10 mouse cellular contexts compared by ENCODE assay signal in the genomic region with DNA sequence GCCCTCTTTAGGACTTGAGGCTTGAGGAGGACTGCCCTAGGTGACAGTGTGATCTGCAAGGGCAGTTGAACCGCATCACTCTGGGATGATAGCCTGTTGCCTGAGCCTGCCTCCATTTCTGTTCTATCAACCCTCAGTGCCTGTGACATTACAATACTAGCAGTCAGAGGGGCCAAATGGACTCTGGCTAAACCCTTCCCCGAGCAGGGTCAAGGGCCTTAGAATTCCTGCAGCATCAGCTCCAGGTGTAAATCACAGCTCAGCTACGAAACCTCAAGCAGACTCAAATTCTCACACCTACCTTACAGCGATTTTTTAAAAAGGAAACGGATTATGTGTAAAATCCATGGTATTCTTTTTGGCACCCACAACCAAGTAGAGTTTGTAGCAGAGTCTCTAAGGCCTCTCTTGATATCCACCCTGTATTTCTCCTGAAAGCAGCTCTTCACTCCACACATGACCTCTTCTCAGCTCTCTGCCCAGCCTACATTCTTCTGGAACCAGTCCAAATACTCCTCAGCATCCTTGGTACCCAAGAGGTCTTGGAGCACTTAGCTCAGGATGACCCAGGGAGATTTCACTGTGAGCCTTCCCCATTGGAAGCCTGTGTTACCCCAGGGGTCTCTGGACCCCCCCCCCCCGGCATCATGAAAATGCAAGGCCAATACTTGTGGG. TPM values are rescaled to one million over a fixed set of nuclear protein-coding genes. Genes with fewer than 3 reads are reported as not detected.
A peak's percentile ranks its signal among the peaks of the same experiment; 100 is the strongest.
DNase-seq lines count a peak whose midpoint lies in the region; ATAC-seq and TF ChIP-seq lines count a peak whose summit lies in the region.
"Had no signal": no experiment of that assay in that cellular context is flagged by ENCODE, and none has a peak within 500 bp of the region (broad histone marks: within the 10 kb centered on the region; RNA-seq: fewer than 3 reads in every experiment).

No protein-coding gene starts in this region.

- intact Hi-C loops in heart, postnatal 36 days (cut with DNase I) = no loop called here

- peak overlapping the region; percentile 96 for H3K4me2 ChIP-seq in embryonic facial prominence, embryonic 14.5 days (ENCODE audit: low read depth, low read length)
- H3K4me2 ChIP-seq in midbrain, embryonic 14.5 days (ENCODE audit: low read length) = peak overlapping the region; percentile 87

- peaks cover 57% of the 10 kb centered on the region for H3K27me3 ChIP-seq in heart, embryonic 10.5 days (ENCODE audit: insufficient read depth, poor library complexity, severe bottlenecking)
- peaks cover 14% of the 10 kb centered on the region for H3K27me3 ChIP-seq in embryonic facial prominence, embryonic 14.5 days (replicated peaks; ENCODE audit: control insufficient read depth, insufficient read depth, low read length)
- no peaks in the 10 kb centered on the region for H3K27me3 ChIP-seq in kidney, adult 2 months (replicated peaks; ENCODE audit: control insufficient read depth, insufficient read depth, low read length)
- peaks cover 25% of the 10 kb centered on the region for H3K27me3 ChIP-seq in midbrain, embryonic 14.5 days (ENCODE audit: control insufficient read depth, insufficient read depth, low read length)

- no peak overlapping the region for H3K9ac ChIP-seq in embryonic facial prominence, embryonic 14.5 days (ENCODE audit: low read depth, low read length)
- H3K9ac ChIP-seq in midbrain, embryonic 14.5 days (replicated peaks; ENCODE audit: low read length) = peak overlapping the region; percentile 81

- H3K9me3 ChIP-seq in heart, embryonic 10.5 days = no peaks in the 10 kb centered on the region
- H3K9me3 ChIP-seq in embryonic facial prominence, embryonic 14.5 days (ENCODE audit: control insufficient read depth, low read length) = no peaks in the 10 kb centered on the region
- no peaks in the 10 kb centered on the region for H3K9me3 ChIP-seq in midbrain, embryonic 14.5 days (ENCODE audit: control insufficient read depth, low read length)

- H3K27ac ChIP-seq in heart, embryonic 10.5 days = no peak overlapping the region
- H3K27ac ChIP-seq in embryonic facial prominence, embryonic 14.5 days (replicated peaks; ENCODE audit: low read depth, low read length) = no peak overlapping the region
- H3K27ac ChIP-seq in kidney, adult 2 months (ENCODE audit: insufficient read depth, low read depth, low read length) = peak overlapping the region; percentile 9; the same call in 1 of the 2 replicates
- H3K27ac ChIP-seq in midbrain, embryonic 14.5 days (replicated peaks; ENCODE audit: low read depth, low read length) = no peak overlapping the region
- H3K27ac ChIP-seq: macrophage had no signal

- no peak for ATAC-seq in embryonic facial prominence, embryonic 14.5 days (ENCODE audit: low read depth)
- no peak for ATAC-seq in midbrain, embryonic 14.5 days (ENCODE audit: low FRiP score, low TSS enrichment)
- no peak for ATAC-seq in CD4-positive, CD25-positive, alpha-beta regulatory T cell, adult 4 months

- no peak for TF ChIP-seq CTCF in kidney, adult 2 months (conservative IDR thresholded peaks at IDR 0.05; ENCODE audit: insufficient read depth, insufficient read length, low read depth, low read length)

- H3K4me3 ChIP-seq in heart, embryonic 10.5 days = 0 out of 2 replicates have a peak overlapping the region, but pooled peaks have one; percentile 77
- H3K4me3 ChIP-seq in embryonic facial prominence, embryonic 14.5 days (ENCODE audit: low read depth, low read length) = peak overlapping the region; percentile 76
- peak overlapping the region; percentile 15 for H3K4me3 ChIP-seq in kidney, adult 2 months (ENCODE audit: insufficient read depth, low read depth, low read length)
- peak overlapping the region; percentile 74 for H3K4me3 ChIP-seq in midbrain, embryonic 14.5 days (replicated peaks; ENCODE audit: low read depth, low read length)

- TF ChIP-seq POLR2A in kidney, adult 2 months (IDR thresholded peaks at IDR 0.05; ENCODE audit: low read depth, low read length) = no peak

- no peaks in the 10 kb centered on the region for H3K36me3 ChIP-seq in heart, embryonic 10.5 days
- no peaks in the 10 kb centered on the region for H3K36me3 ChIP-seq in embryonic facial prominence, embryonic 14.5 days (ENCODE audit: control insufficient read depth, insufficient read depth, low read length)
- H3K36me3 ChIP-seq in kidney, adult 2 months (ENCODE audit: control insufficient read depth, insufficient read depth, low read length) = no peaks in the 10 kb centered on the region
- peaks cover under 1% of the 10 kb centered on the region; the same call in 1 of the 2 replicates for H3K36me3 ChIP-seq in midbrain, embryonic 14.5 days (ENCODE audit: control insufficient read depth, insufficient read depth, low read length)

- peaks cover 14% of the 10 kb centered on the region for H3K4me1 ChIP-seq in heart, embryonic 10.5 days
- H3K4me1 ChIP-seq in embryonic facial prominence, embryonic 14.5 days (ENCODE audit: control insufficient read depth, insufficient read depth, low read length) = peaks cover 9% of the 10 kb centered on the region; the same call in 1 of the 2 replicates
- H3K4me1 ChIP-seq in kidney, adult 2 months (ENCODE audit: control insufficient read depth, insufficient read depth, low read length) = peaks cover 36% of the 10 kb centered on the region
- H3K4me1 ChIP-seq in midbrain, embryonic 14.5 days (ENCODE audit: control insufficient read depth, insufficient read depth, low read length) = peaks cover 6% of the 10 kb centered on the region; the same call in 1 of the 2 replicates

- WGBS in heart, embryonic 10.5 days = 67% methylated on average over 6 of the region's 6 CpGs
- WGBS in embryonic facial prominence, embryonic 14.5 days = 70% methylated on average over 6 of the region's 6 CpGs
- 40% methylated on average over 6 of the region's 6 CpGs for WGBS in kidney, adult 2 months
- WGBS in midbrain, embryonic 14.5 days = 72% methylated on average over 6 of the region's 6 CpGs

- DNase-seq in heart, embryonic 10.5 days (ENCODE audit: low spot score) = no peak
- no peak for DNase-seq in heart, postnatal 36 days
- no peak for DNase-seq in embryonic facial prominence, embryonic 14.5 days (ENCODE audit: low spot score)
- DNase-seq in kidney, adult 2 months = peak; percentile 70
- DNase-seq in midbrain, embryonic 14.5 days = no peak
- DNase-seq in ovary, postnatal 36 days (ENCODE audit: low spot score) = no peak
- DNase-seq in B cell, adult 2 months = no peak
- DNase-seq: gastrocnemius, postnatal 10 days had no signal

RNA-seq across cellular contexts. Expression of a gene that starts 1.1 kb away (rescaled TPM):
- polyA plus RNA-seq in heart, embryonic 10.5 days (2016; fragmentation: Nextera tagmentation; extraction: Ambion mirVana) = 1.2 and 1.7 TPM in 2 replicates
- total RNA-seq in heart, postnatal 36 days (2021) = 1 to 10 TPM; 4.3 to 5.8 TPM
- polyA plus RNA-seq in embryonic facial prominence, embryonic 14.5 days (2014; fragmentation: Nextera tagmentation; extraction: Ambion mirVana) = 1.6 and 1.8 TPM in 2 replicates
- 169 and 188 TPM in 2 replicates for polyA plus RNA-seq in kidney, adult 2 months (2012; rRNA removed)
- 3.4 and 9.1 TPM in 2 replicates for polyA plus RNA-seq in midbrain, embryonic 14.5 days (2014; fragmentation: Nextera tagmentation; extraction: Ambion mirVana)
- polyA plus RNA-seq in CD4-positive, CD25-positive, alpha-beta regulatory T cell, adult 4 months (2017; shearing (Covaris generic)) = under 1 TPM; 0.15 to 0.35 TPM

RNA-seq across cellular contexts. Expression of a gene that starts 11.7 kb away (rescaled TPM):
- polyA plus RNA-seq in heart, embryonic 10.5 days (2016; fragmentation: Nextera tagmentation; extraction: Ambion mirVana) = 10.8 and 14.2 TPM in 2 replicates
- 1 to 10 TPM; 3.7 to 4.1 TPM for total RNA-seq in heart, postnatal 36 days (2021)
- 9.9 and 14.2 TPM in 2 replicates for polyA plus RNA-seq in embryonic facial prominence, embryonic 14.5 days (2014; fragmentation: Nextera tagmentation; extraction: Ambion mirVana)
- polyA plus RNA-seq in kidney, adult 2 months (2012; rRNA removed) = 7.3 and 8.0 TPM in 2 replicates
- 10.6 and 13.0 TPM in 2 replicates for polyA plus RNA-seq in midbrain, embryonic 14.5 days (2014; fragmentation: Nextera tagmentation; extraction: Ambion mirVana)
- polyA plus RNA-seq in CD4-positive, CD25-positive, alpha-beta regulatory T cell, adult 4 months (2017; shearing (Covaris generic)) = 10 to 100 TPM in 1 of 2 experiments, 1 to 10 TPM in 1; 8.4 to 14.8 TPM

RNA-seq across cellular contexts. Expression of a gene that starts 11.7 kb away (rescaled TPM):
- 18.9 and 19.6 TPM in 2 replicates for polyA plus RNA-seq in heart, embryonic 10.5 days (2016; fragmentation: Nextera tagmentation; extraction: Ambion mirVana)
- total RNA-seq in heart, postnatal 36 days (2021) = 1 to 10 TPM; 7.1 to 8.0 TPM
- polyA plus RNA-seq in embryonic facial prominence, embryonic 14.5 days (2014; fragmentation: Nextera tagmentation; extraction: Ambion mirVana) = 14.7 and 15.4 TPM in 2 replicates
- polyA plus RNA-seq in kidney, adult 2 months (2012; rRNA removed) = 3.4 and 4.0 TPM in 2 replicates
- polyA plus RNA-seq in midbrain, embryonic 14.5 days (2014; fragmentation: Nextera tagmentation; extraction: Ambion mirVana) = 7.4 and 13.8 TPM in 2 replicates
- polyA plus RNA-seq in CD4-positive, CD25-positive, alpha-beta regulatory T cell, adult 4 months (2017; shearing (Covaris generic)) = 10 to 100 TPM; 12.0 to 12.5 TPM

RNA-seq across cellular contexts. Expression of a gene that starts 23.0 kb away (rescaled TPM):
- polyA plus RNA-seq in heart, embryonic 10.5 days (2016; fragmentation: Nextera tagmentation; extraction: Ambion mirVana) = 45.1 and 54.8 TPM in 2 replicates
- 10 to 100 TPM; 81.3 to 87.0 TPM for total RNA-seq in heart, postnatal 36 days (2021)
- 55.9 and 63.8 TPM in 2 replicates for polyA plus RNA-seq in embryonic facial prominence, embryonic 14.5 days (2014; fragmentation: Nextera tagmentation; extraction: Ambion mirVana)
- 143 and 152 TPM in 2 replicates for polyA plus RNA-seq in kidney, adult 2 months (2012; rRNA removed)
- polyA plus RNA-seq in midbrain, embryonic 14.5 days (2014; fragmentation: Nextera tagmentation; extraction: Ambion mirVana) = 50.5 and 56.1 TPM in 2 replicates
- 100 to 1,000 TPM; 121 to 145 TPM for polyA plus RNA-seq in CD4-positive, CD25-positive, alpha-beta regulatory T cell, adult 4 months (2017; shearing (Covaris generic))

RNA-seq across cellular contexts. Expression of a gene that starts 25.9 kb away (rescaled TPM):
- 96.9 and 118 TPM in 2 replicates for polyA plus RNA-seq in heart, embryonic 10.5 days (2016; fragmentation: Nextera tagmentation; extraction: Ambion mirVana)
- 10 to 100 TPM; 17.9 to 18.7 TPM for total RNA-seq in heart, postnatal 36 days (2021)
- polyA plus RNA-seq in embryonic facial prominence, embryonic 14.5 days (2014; fragmentation: Nextera tagmentation; extraction: Ambion mirVana) = 90.4 and 98.7 TPM in 2 replicates
- polyA plus RNA-seq in kidney, adult 2 months (2012; rRNA removed) = 33.9 and 34.2 TPM in 2 replicates
- 122 and 135 TPM in 2 replicates for polyA plus RNA-seq in midbrain, embryonic 14.5 days (2014; fragmentation: Nextera tagmentation; extraction: Ambion mirVana)
- 10 to 100 TPM; 43.6 to 49.7 TPM for polyA plus RNA-seq in CD4-positive, CD25-positive, alpha-beta regulatory T cell, adult 4 months (2017; shearing (Covaris generic))

Comparison
In these comparisons a context has a peak if more than half of its experiments do, and no peak if none do; other contexts are left out.
1. H3K4me3 ChIP-seq: peak in every context shown above with its lines; median percentile 77 in heart, embryonic 10.5 days; 76 in embryonic facial prominence, embryonic 14.5 days; 74 in midbrain, embryonic 14.5 days; 15 in kidney, adult 2 months.
2. RNA of a gene that starts 1.1 kb away (polyA plus RNA-seq): 169 to 188 TPM in kidney, adult 2 months; 3.4 to 9.1 TPM in midbrain, embryonic 14.5 days, 1.6 to 1.8 TPM in embryonic facial prominence, embryonic 14.5 days, 1.2 to 1.7 TPM in heart, embryonic 10.5 days and 0.15 to 0.35 TPM in CD4-positive, CD25-positive, alpha-beta regulatory T cell, adult 4 months; every median in the first group is over 10 times any median in the second.